Mouse (Mus musculus) forebrain, embryonic 13.5 days (tissue): Measurements from ENCODE around the gene Rbms2. TPM values are rescaled to one million over a fixed set of nuclear protein-coding genes. Genes with fewer than 3 reads are reported as not detected.

Experiments
- ATAC-seq: fragments of 200-750 bp; cut with Nextera tagmentation; 2 replicates; pipeline ENCODE4 v1.8.0; 2017
- H3K27ac ChIP-seq: fragments of 300-500 bp; sonication (generic); 2 replicates; pipeline ENCODE4 v1.5.1; 2015; ENCODE audit warnings: inconsistent platforms, mild to moderate bottlenecking, moderate library complexity
- H3K27me3 ChIP-seq: fragments of 300-500 bp; sonication (generic); 2 replicates; pipeline ENCODE4 v1.6.1; 2015; ENCODE audit warnings: mild to moderate bottlenecking, inconsistent platforms
- H3K36me3 ChIP-seq: fragments of 300-500 bp; sonication (generic); 2 replicates; pipeline ENCODE4 v1.6.1; 2015; ENCODE audit warnings: mild to moderate bottlenecking, inconsistent platforms; ENCODE audit not compliant: poor library complexity, severe bottlenecking
- H3K4me1 ChIP-seq: fragments of 300-500 bp; sonication (generic); 2 replicates; pipeline ENCODE4 v1.6.1; 2015; ENCODE audit warnings: inconsistent platforms
- H3K4me2 ChIP-seq: fragments of 300-500 bp; sonication (generic); 2 replicates; pipeline ENCODE4 v1.6.1; 2015; ENCODE audit warnings: inconsistent platforms, mild to moderate bottlenecking, moderate library complexity
- H3K4me3 ChIP-seq: fragments of 300-500 bp; sonication (generic); 2 replicates; pipeline ENCODE4 v1.5.1; 2015; ENCODE audit warnings: mild to moderate bottlenecking, inconsistent platforms
- H3K9ac ChIP-seq: fragments of 300-500 bp; sonication (generic); 2 replicates; pipeline ENCODE4 v1.6.1; 2015; ENCODE audit warnings: mild to moderate bottlenecking, inconsistent platforms
- H3K9me3 ChIP-seq: fragments of 300-500 bp; sonication (generic); replicated peaks from 2 replicates; pipeline ENCODE4 v1.6.1; 2016; ENCODE audit warnings: inconsistent platforms
- WGBS: fragments of 180-500 bp; shearing (Covaris S2); methylation state at CpG from one replicate; pipeline ENCODE4 v1.1.7; 2015; 5-methylcytosine and 5-hydroxymethylcytosine counted together
- polyA plus RNA-seq: library from polyadenylated mRNA; unstranded; fragments of >200 nt; fragmentation: Nextera tagmentation; extraction: Ambion mirVana; gene quantifications from 2 replicates; pipeline ENCODE4 v1.2.1, GENCODE M21; 2015

Gene Rbms2
- polyA plus RNA-seq, 1 experiment from 2014 or later = 12.6 TPM

- no peak overlapping the region for H3K4me3 ChIP-seq
- H3K27ac ChIP-seq = no peak overlapping the region
- ATAC-seq = no peak
- no peaks in the 10 kb centered on the region for H3K9me3 ChIP-seq
- H3K4me1 ChIP-seq = peaks cover 5% of the 10 kb centered on the region; the same call in 1 of the 2 replicates
- no peaks in the 10 kb centered on the region for H3K27me3 ChIP-seq
- 0 out of 2 replicates have a peak, but pooled peaks cover 4% of the 10 kb centered on the region for H3K36me3 ChIP-seq
- H3K4me2 ChIP-seq = no peak overlapping the region
- WGBS = 80% methylated on average over 3 of the region's 3 CpGs
- H3K9ac ChIP-seq = no peak overlapping the region
Observed at GRCm38 (mm10) chr10:128153978-128154377, 26.1 kb downstream of the Rbms2 start.

GRCm38 (mm10) chr10:128150941-128151340 lies 29.2 kb downstream of the Rbms2 start:
- ATAC-seq = no peak
- Histone ChIP-seq H3K4me1 (peaks cover 5% of the 10 kb centered on the region; the same call in 1 of the 2 replicates), H3K4me2 (no peak overlapping the region), H3K4me3 (no peak overlapping the region), H3K27me3 (no peaks in the 10 kb centered on the region), H3K9me3 (no peaks in the 10 kb centered on the region), H3K27ac (no peak overlapping the region), H3K9ac (no peak overlapping the region), H3K36me3 (0 out of 2 replicates have a peak, but pooled peaks cover 4% of the 10 kb centered on the region)
- WGBS = 87% methylated on average over 14 of the region's 14 CpGs

- WGBS = 4% methylated on average over 5 of the region's 5 CpGs
- 0 out of 2 replicates have a peak, but pooled peaks cover 11% of the 10 kb centered on the region for H3K36me3 ChIP-seq
- no peaks in the 10 kb centered on the region for H3K9me3 ChIP-seq
- H3K4me2 ChIP-seq = peak overlapping the region; percentile 32
- no peak overlapping the region for H3K9ac ChIP-seq
- H3K27ac ChIP-seq = no peak overlapping the region
- no peak for ATAC-seq
- H3K27me3 ChIP-seq = no peaks in the 10 kb centered on the region
- peaks cover 5% of the 10 kb centered on the region; the same call in 1 of the 2 replicates for H3K4me1 ChIP-seq
- H3K4me3 ChIP-seq = no peak overlapping the region
Observed at GRCm38 (mm10) chr10:128149592-128149991, 30.5 kb downstream of the Rbms2 start.

- no peaks in the 10 kb centered on the region for H3K27me3 ChIP-seq
- no peaks in the 10 kb centered on the region for H3K9me3 ChIP-seq
- no peak overlapping the region for H3K4me2 ChIP-seq
- H3K36me3 ChIP-seq = 0 out of 2 replicates have a peak, but pooled peaks cover 11% of the 10 kb centered on the region
- no peak overlapping the region for H3K27ac ChIP-seq
- no peak overlapping the region for H3K9ac ChIP-seq
- no peak overlapping the region for H3K4me3 ChIP-seq
- H3K4me1 ChIP-seq = peaks cover 5% of the 10 kb centered on the region; the same call in 1 of the 2 replicates
- 90% methylated on average over 5 of the region's 5 CpGs for WGBS
- no peak for ATAC-seq
Observed at GRCm38 (mm10) chr10:128148789-128149365, 31.2 kb downstream of the Rbms2 start.

GRCm38 (mm10) chr10:128144961-128145360 lies 35.1 kb downstream of the Rbms2 start:
- ATAC-seq = no peak
- H3K27ac ChIP-seq = no peak overlapping the region
- H3K4me2 ChIP-seq = no peak overlapping the region
- H3K27me3 ChIP-seq = no peaks in the 10 kb centered on the region
- no peak overlapping the region for H3K4me3 ChIP-seq
- WGBS = 86% methylated on average over 2 of the region's 2 CpGs
- H3K9ac ChIP-seq = no peak overlapping the region
- no peaks in the 10 kb centered on the region for H3K9me3 ChIP-seq
- H3K36me3 ChIP-seq = peaks cover 21% of the 10 kb centered on the region; the same call in 1 of the 2 replicates
- peaks cover 5% of the 10 kb centered on the region; the same call in 1 of the 2 replicates for H3K4me1 ChIP-seq

GRCm38 (mm10) chr10:128143659-128144058 lies 36.4 kb downstream of the Rbms2 start:
- Histone ChIP-seq H3K4me3 (no peak overlapping the region), H3K4me2 (no peak overlapping the region), H3K9me3 (no peaks in the 10 kb centered on the region), H3K36me3 (peaks cover 22% of the 10 kb centered on the region; the same call in 1 of the 2 replicates), H3K27ac (no peak overlapping the region), H3K27me3 (no peaks in the 10 kb centered on the region), H3K9ac (no peak overlapping the region), H3K4me1 (no peaks in the 10 kb centered on the region)
- no peak for ATAC-seq
- WGBS = 81% methylated on average over 4 of the region's 4 CpGs

- H3K4me2 ChIP-seq = no peak overlapping the region
- H3K27me3 ChIP-seq = no peaks in the 10 kb centered on the region
- peaks cover 33% of the 10 kb centered on the region for H3K36me3 ChIP-seq
- WGBS = 83% methylated on average over 2 of the region's 2 CpGs
- H3K27ac ChIP-seq = no peak overlapping the region
- no peaks in the 10 kb centered on the region for H3K9me3 ChIP-seq
- no peak for ATAC-seq
- H3K9ac ChIP-seq = no peak overlapping the region
- H3K4me1 ChIP-seq = no peaks in the 10 kb centered on the region
- no peak overlapping the region for H3K4me3 ChIP-seq
Observed at GRCm38 (mm10) chr10:128142165-128142564, 37.9 kb downstream of the Rbms2 start.

GRCm38 (mm10) chr10:128140236-128140952 lies 39.7 kb downstream of the Rbms2 start:
- H3K9me3 ChIP-seq = no peaks in the 10 kb centered on the region
- H3K27me3 ChIP-seq = no peaks in the 10 kb centered on the region
- no peak overlapping the region for H3K4me2 ChIP-seq
- 71% methylated on average over 12 of the region's 12 CpGs for WGBS
- no peak for ATAC-seq
- no peak overlapping the region for H3K4me3 ChIP-seq
- H3K4me1 ChIP-seq = no peaks in the 10 kb centered on the region
- peaks cover 32% of the 10 kb centered on the region for H3K36me3 ChIP-seq
- no peak overlapping the region for H3K9ac ChIP-seq
- no peak overlapping the region for H3K27ac ChIP-seq

- H3K27me3 ChIP-seq = no peaks in the 10 kb centered on the region
- H3K9me3 ChIP-seq = no peaks in the 10 kb centered on the region
- no peak overlapping the region for H3K4me2 ChIP-seq
- H3K9ac ChIP-seq = no peak overlapping the region
- H3K27ac ChIP-seq = no peak overlapping the region
- 95% methylated on average over 6 of the region's 6 CpGs for WGBS
- no peaks in the 10 kb centered on the region for H3K4me1 ChIP-seq
- H3K36me3 ChIP-seq = peaks cover 32% of the 10 kb centered on the region
- ATAC-seq = no peak
- no peak overlapping the region for H3K4me3 ChIP-seq
Observed at GRCm38 (mm10) chr10:128135374-128135773, 44.7 kb downstream of the Rbms2 start.

GRCm38 (mm10) chr10:128133650-128134332 lies 46.3 kb downstream of the Rbms2 start:
- Histone ChIP-seq H3K4me2 (no peak overlapping the region), H3K27ac (no peak overlapping the region)
- WGBS = 49% methylated on average over 13 of the region's 13 CpGs

GRCm38 (mm10) chr10:128131812-128132211 lies 48.3 kb downstream of the Rbms2 start:
- Histone ChIP-seq H3K4me3 (no peak overlapping the region), H3K36me3 (peaks cover 45% of the 10 kb centered on the region), H3K4me1 (no peaks in the 10 kb centered on the region), H3K27ac (no peak overlapping the region), H3K4me2 (no peak overlapping the region), H3K9me3 (no peaks in the 10 kb centered on the region), H3K27me3 (no peaks in the 10 kb centered on the region), H3K9ac (no peak overlapping the region)
- ATAC-seq = no peak; the same call in 1 of the 2 replicates

More at GRCm38 (mm10) chr10:128133650-128134332, 46.3 kb downstream of the Rbms2 start:
- Histone ChIP-seq H3K9ac (no peak overlapping the region; the same call in 1 of the 2 replicates), H3K36me3 (peaks cover 41% of the 10 kb centered on the region), H3K27me3 (no peaks in the 10 kb centered on the region), H3K4me1 (no peaks in the 10 kb centered on the region), H3K9me3 (no peaks in the 10 kb centered on the region), H3K4me3 (no peak overlapping the region)
- ATAC-seq = no peak

GRCm38 (mm10) chr10:128131297-128131696 lies 48.8 kb downstream of the Rbms2 start:
- no peaks in the 10 kb centered on the region for H3K9me3 ChIP-seq
- H3K9ac ChIP-seq = no peak overlapping the region
- H3K4me2 ChIP-seq = no peak overlapping the region
- H3K4me1 ChIP-seq = no peaks in the 10 kb centered on the region
- H3K27me3 ChIP-seq = no peaks in the 10 kb centered on the region
- WGBS = 81% methylated on average over 3 of the region's 3 CpGs
- H3K27ac ChIP-seq = no peak overlapping the region
- ATAC-seq = no peak
- peaks cover 50% of the 10 kb centered on the region for H3K36me3 ChIP-seq
- H3K4me3 ChIP-seq = no peak overlapping the region
